Mouse (Mus musculus): ENCODE results near the gene Hnf4a.

DNA sequence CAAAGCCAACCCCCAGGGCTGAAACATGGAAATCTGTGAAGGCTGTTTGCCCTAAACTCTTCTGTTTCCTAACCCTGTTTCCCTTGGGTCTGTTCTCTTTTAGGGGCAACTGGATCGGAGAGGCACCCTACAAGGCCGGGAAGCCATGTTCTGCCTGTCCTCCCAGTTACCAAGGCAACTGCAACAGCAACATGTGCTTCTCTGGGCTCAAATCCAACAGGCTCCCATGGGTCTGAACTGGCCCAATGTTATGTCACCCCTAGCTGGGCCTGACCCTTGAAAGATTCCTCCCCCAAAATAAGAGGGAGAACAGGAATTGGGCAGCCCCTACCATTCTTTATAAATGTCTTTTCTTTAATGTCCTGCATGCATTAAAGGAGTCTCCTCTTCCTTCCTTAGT lies 4.4 kb upstream of the Hnf4a start:
- TF ChIP-seq TAL1 (IDR thresholded peaks at IDR 0.05; ENCODE audit: low read length) (no peak), GATA1 (IDR thresholded peaks at IDR 0.05; ENCODE audit: low read length) (no peak)
